Mouse (Mus musculus): Measurements from ENCODE around the gene Cd300ld2. TPM values are rescaled to one million over a fixed set of nuclear protein-coding genes. Genes with fewer than 3 reads are reported as not detected.

Gene Cd300ld2
- polyA plus RNA-seq, 1 experiment from 2014 or later: not detected

- ATAC-seq (replicated peaks; ENCODE audit: low FRiP score): no peak
- Histone ChIP-seq H3K4me3 (replicated peaks) (no peak within 1 kb of the TSS), H3K36me3 (no peaks in the 10 kb centered on the region), H3K27ac (no peak within 1 kb of the TSS), H3K4me1 (no peaks in the 10 kb centered on the region), H3K9ac (no peak within 1 kb of the TSS), H3K4me2 (no peak within 1 kb of the TSS), H3K9me3 (replicated peaks) (no peaks in the 10 kb centered on the region), H3K27me3 (no peaks in the 10 kb centered on the region)
- WGBS: 82% methylated on average over 7 of the region's 7 CpGs
Observed at GRCm38 (mm10) chr11:115001474-115002040, 14.4 kb downstream of the Cd300ld2 start, which contains the start of gene Cd300c2. Gene Cd300c2, minus strand, starts transcription at chr11:115001880.

- H3K9ac ChIP-seq: no peak within 1 kb of the TSS
- H3K4me3 ChIP-seq (replicated peaks): no peak within 1 kb of the TSS
- no peak within 1 kb of the TSS for H3K4me2 ChIP-seq
- WGBS: 69% methylated on average over 4 of the region's 4 CpGs
- no peak within 1 kb of the TSS for H3K27ac ChIP-seq
- no peak for ATAC-seq (replicated peaks; ENCODE audit: low FRiP score)
- no peaks in the 10 kb centered on the region for H3K36me3 ChIP-seq
- H3K9me3 ChIP-seq (replicated peaks): no peaks in the 10 kb centered on the region
- H3K27me3 ChIP-seq: no peaks in the 10 kb centered on the region
- no peaks in the 10 kb centered on the region for H3K4me1 ChIP-seq
Observed at GRCm38 (mm10) chr11:114989793-114990192, 26.2 kb downstream of the Cd300ld2 start, which contains the start of gene Cd300ld. Gene Cd300ld, minus strand, starts transcription at chr11:114989922.

GRCm38 (mm10) chr11:114981866-114982265 is 34.1 kb downstream of the Cd300ld2 start:
- no peak for ATAC-seq (replicated peaks; ENCODE audit: low FRiP score)
- Histone ChIP-seq H3K9me3 (replicated peaks) (peaks cover 21% of the 10 kb centered on the region), H3K9ac (no peak overlapping the region), H3K4me2 (no peak overlapping the region), H3K4me1 (no peaks in the 10 kb centered on the region), H3K27me3 (no peaks in the 10 kb centered on the region), H3K36me3 (no peaks in the 10 kb centered on the region), H3K27ac (no peak overlapping the region), H3K4me3 (replicated peaks) (no peak overlapping the region)
- WGBS: 83% methylated on average over 4 of the region's 4 CpGs

GRCm38 (mm10) chr11:114972726-114973125 is 43.3 kb downstream of the Cd300ld2 start:
- H3K9me3 ChIP-seq (replicated peaks): peaks cover 12% of the 10 kb centered on the region
- no peak overlapping the region for H3K4me3 ChIP-seq (replicated peaks)
- no peaks in the 10 kb centered on the region for H3K4me1 ChIP-seq
- WGBS: 83% methylated on average over 10 of the region's 10 CpGs
- H3K27me3 ChIP-seq: no peaks in the 10 kb centered on the region
- no peak overlapping the region for H3K9ac ChIP-seq
- ATAC-seq (replicated peaks; ENCODE audit: low FRiP score): no peak
- no peak overlapping the region for H3K4me2 ChIP-seq
- no peak overlapping the region for H3K27ac ChIP-seq
- H3K36me3 ChIP-seq: no peaks in the 10 kb centered on the region

- no peak for ATAC-seq (replicated peaks; ENCODE audit: low FRiP score)
- 70% methylated on average over 9 of the region's 9 CpGs for WGBS
- no peak within 1 kb of the TSS for H3K27ac ChIP-seq
- H3K27me3 ChIP-seq: no peaks in the 10 kb centered on the region
- H3K36me3 ChIP-seq: no peaks in the 10 kb centered on the region
- H3K9me3 ChIP-seq (replicated peaks): peaks cover 4% of the 10 kb centered on the region
- H3K9ac ChIP-seq: no peak within 1 kb of the TSS
- no peak within 1 kb of the TSS for H3K4me3 ChIP-seq (replicated peaks)
- H3K4me1 ChIP-seq: no peaks in the 10 kb centered on the region
- H3K4me2 ChIP-seq: no peak within 1 kb of the TSS
Observed at GRCm38 (mm10) chr11:114968752-114969207, 47.2 kb downstream of the Cd300ld2 start, which contains the start of gene Cd300c. Gene Cd300c, minus strand, starts transcription at chr11:114969157.

GRCm38 (mm10) chr11:114965182-114965828 is 50.7 kb downstream of the Cd300ld2 start:
- H3K27me3 ChIP-seq: no peaks in the 10 kb centered on the region
- no peak overlapping the region for H3K4me3 ChIP-seq (replicated peaks)
- no peaks in the 10 kb centered on the region for H3K36me3 ChIP-seq
- H3K4me2 ChIP-seq: no peak overlapping the region
- no peak overlapping the region for H3K27ac ChIP-seq
- H3K4me1 ChIP-seq: no peaks in the 10 kb centered on the region
- WGBS: 44% methylated on average over 3 of the region's 3 CpGs
- H3K9ac ChIP-seq: no peak overlapping the region
- H3K9me3 ChIP-seq (replicated peaks): no peaks in the 10 kb centered on the region
- ATAC-seq (replicated peaks; ENCODE audit: low FRiP score): no peak

- H3K27me3 ChIP-seq: no peaks in the 10 kb centered on the region
- H3K9me3 ChIP-seq (replicated peaks): no peaks in the 10 kb centered on the region
- WGBS: 50% methylated on average over 1 of the region's 1 CpGs
- no peak overlapping the region for H3K27ac ChIP-seq
- H3K36me3 ChIP-seq: no peaks in the 10 kb centered on the region
- no peak overlapping the region for H3K4me3 ChIP-seq (replicated peaks)
- ATAC-seq (replicated peaks; ENCODE audit: low FRiP score): no peak
- H3K4me2 ChIP-seq: no peak overlapping the region
- H3K9ac ChIP-seq: no peak overlapping the region
- H3K4me1 ChIP-seq: no peaks in the 10 kb centered on the region
Observed at GRCm38 (mm10) chr11:114960369-114960768, 55.6 kb downstream of the Cd300ld2 start.

Other genes starting within 250 kb of the Cd300ld2 start
- gene Btbd17, start 220.2 kb downstream of the Cd300ld2 start, polyA plus RNA-seq (2015; fragmentation: Nextera tagmentation; extraction: Ambion mirVana): 1.0 and 1.5 TPM in 2 replicates
- 0.14 TPM in 1 of 2 replicates, not detected in the other for gene Gpr142, start 217.3 kb downstream of the Cd300ld2 start, polyA plus RNA-seq (2015; fragmentation: Nextera tagmentation; extraction: Ambion mirVana)
- 119 TPM in 2 replicates for gene Gprc5c, start 165.0 kb downstream of the Cd300ld2 start, polyA plus RNA-seq (2015; fragmentation: Nextera tagmentation; extraction: Ambion mirVana)
- gene Cd300a, start 126.2 kb downstream of the Cd300ld2 start, polyA plus RNA-seq (2015; fragmentation: Nextera tagmentation; extraction: Ambion mirVana): 1.7 and 1.8 TPM in 2 replicates
- 0.25 and 0.31 TPM in 2 replicates for gene Cd300lb, start 81.8 kb downstream of the Cd300ld2 start, polyA plus RNA-seq (2015; fragmentation: Nextera tagmentation; extraction: Ambion mirVana)
- gene Cd300c, start 47.0 kb downstream of the Cd300ld2 start, polyA plus RNA-seq (2015; fragmentation: Nextera tagmentation; extraction: Ambion mirVana): not detected in 2 replicates
- 0.10 and 0.26 TPM in 2 replicates for gene Cd300ld, start 26.3 kb downstream of the Cd300ld2 start, polyA plus RNA-seq (2015; fragmentation: Nextera tagmentation; extraction: Ambion mirVana)
- gene Cd300c2, start 14.3 kb downstream of the Cd300ld2 start, polyA plus RNA-seq (2015; fragmentation: Nextera tagmentation; extraction: Ambion mirVana): 2.0 and 2.7 TPM in 2 replicates
- not detected in 2 replicates for gene Cd300ld4, start 10.8 kb upstream of the Cd300ld2 start, polyA plus RNA-seq (2015; fragmentation: Nextera tagmentation; extraction: Ambion mirVana)
- gene Cd300ld5, start 21.6 kb upstream of the Cd300ld2 start, polyA plus RNA-seq (2015; fragmentation: Nextera tagmentation; extraction: Ambion mirVana): not detected in 2 replicates
- not detected in 2 replicates for gene Cd300ld3, start 32.2 kb upstream of the Cd300ld2 start, polyA plus RNA-seq (2015; fragmentation: Nextera tagmentation; extraction: Ambion mirVana)
- gene Cd300e, start 46.0 kb upstream of the Cd300ld2 start, polyA plus RNA-seq (2015; fragmentation: Nextera tagmentation; extraction: Ambion mirVana): not detected in 2 replicates
- gene Rab37, start 75.2 kb upstream of the Cd300ld2 start, polyA plus RNA-seq (2015; fragmentation: Nextera tagmentation; extraction: Ambion mirVana): 1.7 and 2.1 TPM in 2 replicates
- gene Cd300lf, start 117.8 kb upstream of the Cd300ld2 start, polyA plus RNA-seq (2015; fragmentation: Nextera tagmentation; extraction: Ambion mirVana): 0.36 and 0.49 TPM in 2 replicates
- 123 and 127 TPM in 2 replicates for gene Slc9a3r1, start 147.1 kb upstream of the Cd300ld2 start, polyA plus RNA-seq (2015; fragmentation: Nextera tagmentation; extraction: Ambion mirVana)
- 10.6 and 11.0 TPM in 2 replicates for gene Tmem104, start 171.3 kb upstream of the Cd300ld2 start, polyA plus RNA-seq (2015; fragmentation: Nextera tagmentation; extraction: Ambion mirVana)
- 21.5 and 23.4 TPM in 2 replicates for gene Nat9, start 171.7 kb upstream of the Cd300ld2 start, polyA plus RNA-seq (2015; fragmentation: Nextera tagmentation; extraction: Ambion mirVana)